Mouse (Mus musculus): ENCODE measurements around the gene Cdadc1. TPM values are rescaled to one million over a fixed set of nuclear protein-coding genes. Genes with fewer than 3 reads are reported as not detected.
A peak's percentile ranks its signal among the peaks of the same experiment; 100 is the strongest.

Cdadc1 gene
- 27.5 and 31.3 TPM in 2 replicates for total RNA-seq (2014; rRNA removed)
- 11.1 and 11.9 TPM in 2 replicates for polyA plus RNA-seq (2012; rRNA removed)

- WGBS, result under 1% methylated on average over 47 of the region's 48 CpGs
- Histone ChIP-seq H3K9ac (ENCODE audit: low read depth, low read length) (peak within 1 kb of the TSS; percentile 86), H3K4me1 (ENCODE audit: control insufficient read depth, insufficient read depth, low read length) (peaks cover 6% of the 10 kb centered on the region), H3K27ac (replicated peaks; ENCODE audit: insufficient read depth, low read depth, low read length) (peak within 1 kb of the TSS; percentile 85), H3K27me3 (ENCODE audit: control insufficient read depth, insufficient read depth, low read length) (no peaks in the 10 kb centered on the region), H3K79me2 (ENCODE audit: control insufficient read depth, insufficient read depth, low read length) (peaks cover 5% of the 10 kb centered on the region; the same call in 1 of the 2 replicates), H3K4me3 (ENCODE audit: insufficient read depth, low read depth, low read length) (peak within 1 kb of the TSS; percentile 92), H3K36me3 (ENCODE audit: control insufficient read depth, insufficient read depth, low read length) (peaks cover 11% of the 10 kb centered on the region; the same call in 1 of the 2 replicates)
- DNase-seq (ENCODE audit: extremely low read depth, low read depth, low spot score), result peak; percentile 81
- peak; percentile 50 for TF ChIP-seq CTCF (IDR thresholded peaks at IDR 0.05; ENCODE audit: low read depth, low read length)
- TF ChIP-seq POLR2A (IDR thresholded peaks at IDR 0.05; ENCODE audit: extremely low read depth, insufficient read depth, low read length), result peak; percentile 77
These were observed at the start of gene Cdadc1 for GRCm38 (mm10) chr14:59597398-59598259. Gene Cdadc1 (minus strand): TSS chr14:59597959.

GRCm38 (mm10) chr14:59646826-59647697 lies 49.3 kb upstream of the Cdadc1 start:
- Histone ChIP-seq H3K27ac (replicated peaks; ENCODE audit: insufficient read depth, low read depth, low read length) (no peak overlapping the region), H3K27me3 (ENCODE audit: control insufficient read depth, insufficient read depth, low read length) (no peaks in the 10 kb centered on the region), H3K9ac (ENCODE audit: low read depth, low read length) (no peak overlapping the region), H3K4me3 (ENCODE audit: insufficient read depth, low read depth, low read length) (no peak overlapping the region), H3K79me2 (ENCODE audit: control insufficient read depth, insufficient read depth, low read length) (no peaks in the 10 kb centered on the region), H3K4me1 (ENCODE audit: control insufficient read depth, insufficient read depth, low read length) (no peaks in the 10 kb centered on the region), H3K36me3 (ENCODE audit: control insufficient read depth, insufficient read depth, low read length) (no peaks in the 10 kb centered on the region)
- DNase-seq (ENCODE audit: extremely low read depth, low read depth, low spot score), result no peak
- TF ChIP-seq POLR2A (IDR thresholded peaks at IDR 0.05; ENCODE audit: extremely low read depth, insufficient read depth, low read length) (no peak), CTCF (IDR thresholded peaks at IDR 0.05; ENCODE audit: low read depth, low read length) (no peak)
- 76% methylated on average over 16 of the region's 16 CpGs for WGBS

GRCm38 (mm10) chr14:59644896-59645295 lies 47.1 kb upstream of the Cdadc1 start:
- no peak overlapping the region for H3K9ac ChIP-seq (ENCODE audit: low read depth, low read length)
- 87% methylated on average over 3 of the region's 3 CpGs for WGBS
- no peak for DNase-seq (ENCODE audit: extremely low read depth, low read depth, low spot score)
- no peaks in the 10 kb centered on the region for H3K4me1 ChIP-seq (ENCODE audit: control insufficient read depth, insufficient read depth, low read length)
- H3K36me3 ChIP-seq (ENCODE audit: control insufficient read depth, insufficient read depth, low read length), result no peaks in the 10 kb centered on the region
- TF ChIP-seq CTCF (IDR thresholded peaks at IDR 0.05; ENCODE audit: low read depth, low read length), result no peak
- TF ChIP-seq POLR2A (IDR thresholded peaks at IDR 0.05; ENCODE audit: extremely low read depth, insufficient read depth, low read length), result no peak
- H3K4me3 ChIP-seq (ENCODE audit: insufficient read depth, low read depth, low read length), result no peak overlapping the region
- no peak overlapping the region for H3K27ac ChIP-seq (replicated peaks; ENCODE audit: insufficient read depth, low read depth, low read length)
- H3K79me2 ChIP-seq (ENCODE audit: control insufficient read depth, insufficient read depth, low read length), result no peaks in the 10 kb centered on the region
- no peaks in the 10 kb centered on the region for H3K27me3 ChIP-seq (ENCODE audit: control insufficient read depth, insufficient read depth, low read length)

- DNase-seq (ENCODE audit: extremely low read depth, low read depth, low spot score), result no peak
- Histone ChIP-seq H3K27me3 (ENCODE audit: control insufficient read depth, insufficient read depth, low read length) (no peaks in the 10 kb centered on the region), H3K27ac (replicated peaks; ENCODE audit: insufficient read depth, low read depth, low read length) (no peak overlapping the region), H3K4me3 (ENCODE audit: insufficient read depth, low read depth, low read length) (no peak overlapping the region), H3K36me3 (ENCODE audit: control insufficient read depth, insufficient read depth, low read length) (no peaks in the 10 kb centered on the region), H3K79me2 (ENCODE audit: control insufficient read depth, insufficient read depth, low read length) (no peaks in the 10 kb centered on the region), H3K9ac (ENCODE audit: low read depth, low read length) (no peak overlapping the region), H3K4me1 (ENCODE audit: control insufficient read depth, insufficient read depth, low read length) (no peaks in the 10 kb centered on the region)
- no peak for TF ChIP-seq CTCF (IDR thresholded peaks at IDR 0.05; ENCODE audit: low read depth, low read length)
- no peak for TF ChIP-seq POLR2A (IDR thresholded peaks at IDR 0.05; ENCODE audit: extremely low read depth, insufficient read depth, low read length)
- WGBS, result 89% methylated on average over 1 of the region's 1 CpGs
These were observed 46.4 kb upstream of the Cdadc1 start for GRCm38 (mm10) chr14:59644166-59644565.

- DNase-seq (ENCODE audit: extremely low read depth, low read depth, low spot score), result no peak
- H3K4me1 ChIP-seq (ENCODE audit: control insufficient read depth, insufficient read depth, low read length), result no peaks in the 10 kb centered on the region
- H3K27me3 ChIP-seq (ENCODE audit: control insufficient read depth, insufficient read depth, low read length), result no peaks in the 10 kb centered on the region
- no peak overlapping the region for H3K27ac ChIP-seq (replicated peaks; ENCODE audit: insufficient read depth, low read depth, low read length)
- H3K79me2 ChIP-seq (ENCODE audit: control insufficient read depth, insufficient read depth, low read length), result no peaks in the 10 kb centered on the region
- no peak for TF ChIP-seq POLR2A (IDR thresholded peaks at IDR 0.05; ENCODE audit: extremely low read depth, insufficient read depth, low read length)
- no peak for TF ChIP-seq CTCF (IDR thresholded peaks at IDR 0.05; ENCODE audit: low read depth, low read length)
- 62% methylated on average over 12 of the region's 12 CpGs for WGBS
- H3K4me3 ChIP-seq (ENCODE audit: insufficient read depth, low read depth, low read length), result no peak overlapping the region
- no peak overlapping the region for H3K9ac ChIP-seq (ENCODE audit: low read depth, low read length)
- no peaks in the 10 kb centered on the region for H3K36me3 ChIP-seq (ENCODE audit: control insufficient read depth, insufficient read depth, low read length)
These were observed 45.8 kb upstream of the Cdadc1 start for GRCm38 (mm10) chr14:59643582-59643981.
